Mouse (Mus musculus) small intestine, adult 2 months (tissue): ENCODE measurements around the gene Magix. TPM values are rescaled to one million over a fixed set of nuclear protein-coding genes. Genes with fewer than 3 reads are reported as not detected.

Experiments
- H3K27ac ChIP-seq: fragments of 200-500 bp; 2 replicates; pipeline ENCODE4 v1.5.1; 2012; ENCODE audit warnings: low read depth, low read length, control low read depth, inconsistent platforms; ENCODE audit not compliant: insufficient read depth
- H3K27me3 ChIP-seq: fragments of 200-500 bp; 2 replicates; pipeline ENCODE4 v1.6.1; 2012; ENCODE audit warnings: mild to moderate bottlenecking, moderate library complexity, low read length, inconsistent platforms; ENCODE audit not compliant: control insufficient read depth, insufficient read depth
- H3K36me3 ChIP-seq: fragments of 200-500 bp; 2 replicates; pipeline ENCODE4 v1.6.1; 2012; ENCODE audit warnings: mild to moderate bottlenecking, low read length, control low read depth, inconsistent platforms; ENCODE audit not compliant: control insufficient read depth, insufficient read depth
- H3K4me1 ChIP-seq: fragments of 200-500 bp; 2 replicates; pipeline ENCODE4 v1.6.1; 2012; ENCODE audit warnings: low read length, inconsistent platforms, mixed read lengths; ENCODE audit not compliant: control insufficient read depth, insufficient read depth, insufficient read length
- H3K4me3 ChIP-seq: fragments of 200-500 bp; 2 replicates; pipeline ENCODE4 v1.5.1; 2012; ENCODE audit warnings: low read depth, mild to moderate bottlenecking, control low read depth, inconsistent platforms, low read length, moderate library complexity
- CTCF ChIP-seq: fragments of 200-500 bp; IDR thresholded peaks from 2 replicates; pipeline ENCODE4 v1.5.1; 2012; ENCODE audit warnings: low read depth, mild to moderate bottlenecking, control low read depth, inconsistent platforms, low read length, moderate library complexity, mixed read lengths; ENCODE audit not compliant: insufficient replicate concordance, insufficient read length; ENCODE audit errors: extremely low read depth
- POLR2A ChIP-seq: fragments of 200-500 bp; IDR thresholded peaks from 2 replicates; pipeline ENCODE4 v1.6.1; 2012; ENCODE audit warnings: low read depth, mild to moderate bottlenecking, control low read depth, inconsistent platforms, low read length, moderate library complexity
- WGBS: fragments of 180-500 bp; shearing (Covaris S2); methylation state at CpG from one replicate; pipeline ENCODE4 v1.1.7; 2018; 5-methylcytosine and 5-hydroxymethylcytosine counted together
- polyA plus RNA-seq: library from polyadenylated mRNA; depleted of rRNA; stranded (reverse); fragments of >200 nt; gene quantifications from 2 replicates; pipeline ENCODE4 v1.2.3, GENCODE M21; 2012

Gene Magix
- polyA plus RNA-seq, 1 experiment = 1.5 TPM

DNA sequence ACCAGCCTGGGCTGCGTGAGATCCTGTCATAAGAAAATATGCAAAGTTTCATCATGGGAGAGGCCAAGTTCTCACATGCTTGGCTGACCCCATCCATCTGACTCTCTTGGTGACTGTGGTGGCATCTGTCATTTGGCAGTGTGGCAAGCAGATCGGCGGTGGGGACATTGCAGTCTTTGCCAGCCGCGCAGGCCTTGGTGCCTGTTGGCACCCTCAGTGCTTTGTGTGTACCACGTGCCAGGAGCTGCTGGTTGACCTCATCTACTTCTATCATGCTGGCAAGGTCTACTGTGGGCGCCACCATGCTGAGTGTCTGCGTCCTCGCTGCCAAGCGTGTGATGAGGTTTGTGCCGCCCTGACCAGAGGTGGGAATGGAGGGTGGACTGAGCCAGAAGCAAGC lies 16.3 kb downstream of the Magix start:
- TF ChIP-seq CTCF (no peak), POLR2A (no peak)

DNA sequence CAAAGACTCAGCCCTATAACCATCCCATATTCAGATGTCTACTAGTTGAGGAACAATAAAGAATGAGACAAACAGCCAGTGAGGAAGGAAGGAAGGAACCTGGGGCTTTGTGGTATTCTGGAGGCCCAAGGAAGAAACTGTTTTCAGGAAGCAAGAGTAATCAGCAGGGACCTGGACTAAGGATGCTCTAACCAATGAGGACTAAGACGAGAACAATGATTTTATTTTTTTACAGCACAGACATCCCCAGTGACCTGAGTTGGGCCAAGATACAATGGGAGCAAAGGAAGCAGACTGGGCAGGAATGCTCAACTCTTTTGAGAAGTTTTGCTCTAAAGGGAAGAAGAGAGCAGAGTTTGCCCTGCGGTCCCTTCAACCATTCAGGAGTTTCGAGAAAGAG lies 18.1 kb downstream of the Magix start:
- Histone ChIP-seq H3K4me1 (peaks cover 6% of the 10 kb centered on the region; the same call in 1 of the 2 replicates), H3K4me3 (no peak overlapping the region), H3K36me3 (peaks cover 18% of the 10 kb centered on the region), H3K27ac (no peak overlapping the region), H3K27me3 (no peaks in the 10 kb centered on the region)
- whole genome bisulfite sequencing = 92% methylated on average over 3 of the region's 3 CpGs
- no peak for TF ChIP-seq CTCF
- TF ChIP-seq POLR2A = no peak

More for the DNA sequence above, 16.3 kb downstream of the Magix start:
- Histone ChIP-seq H3K36me3 (peaks cover 16% of the 10 kb centered on the region), H3K27ac (no peak overlapping the region), H3K4me1 (peaks cover 3% of the 10 kb centered on the region; the same call in 1 of the 2 replicates), H3K4me3 (no peak overlapping the region), H3K27me3 (no peaks in the 10 kb centered on the region)
- WGBS = 89% methylated on average over 11 of the region's 11 CpGs

DNA sequence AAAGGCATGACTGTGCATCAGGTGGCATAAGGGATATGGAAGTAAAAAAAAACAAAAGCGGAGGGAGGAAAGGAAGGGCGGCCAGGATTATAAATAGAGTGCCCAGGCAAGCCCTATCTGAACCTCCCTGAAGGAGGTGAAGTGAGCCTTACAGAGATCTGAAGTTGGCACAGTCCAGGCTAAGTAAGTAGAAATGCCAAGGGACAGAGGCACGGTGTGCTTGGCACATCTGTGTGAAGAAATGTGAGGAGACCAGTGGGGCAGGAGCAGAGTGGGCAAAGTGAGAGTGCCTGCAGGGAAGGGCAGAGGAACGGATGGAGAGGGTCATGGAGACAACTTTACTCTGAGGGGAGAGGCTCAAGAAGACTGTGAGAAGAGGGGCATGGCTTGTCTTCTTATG lies 20.0 kb downstream of the Magix start:
- peaks cover 4% of the 10 kb centered on the region; the same call in 1 of the 2 replicates for H3K4me1 ChIP-seq
- WGBS = 85% methylated on average over 4 of the region's 4 CpGs
- H3K27me3 ChIP-seq = no peaks in the 10 kb centered on the region
- H3K4me3 ChIP-seq = no peak overlapping the region
- TF ChIP-seq POLR2A (no peak), CTCF (no peak)
- no peak overlapping the region for H3K27ac ChIP-seq
- H3K36me3 ChIP-seq = peaks cover 9% of the 10 kb centered on the region

DNA sequence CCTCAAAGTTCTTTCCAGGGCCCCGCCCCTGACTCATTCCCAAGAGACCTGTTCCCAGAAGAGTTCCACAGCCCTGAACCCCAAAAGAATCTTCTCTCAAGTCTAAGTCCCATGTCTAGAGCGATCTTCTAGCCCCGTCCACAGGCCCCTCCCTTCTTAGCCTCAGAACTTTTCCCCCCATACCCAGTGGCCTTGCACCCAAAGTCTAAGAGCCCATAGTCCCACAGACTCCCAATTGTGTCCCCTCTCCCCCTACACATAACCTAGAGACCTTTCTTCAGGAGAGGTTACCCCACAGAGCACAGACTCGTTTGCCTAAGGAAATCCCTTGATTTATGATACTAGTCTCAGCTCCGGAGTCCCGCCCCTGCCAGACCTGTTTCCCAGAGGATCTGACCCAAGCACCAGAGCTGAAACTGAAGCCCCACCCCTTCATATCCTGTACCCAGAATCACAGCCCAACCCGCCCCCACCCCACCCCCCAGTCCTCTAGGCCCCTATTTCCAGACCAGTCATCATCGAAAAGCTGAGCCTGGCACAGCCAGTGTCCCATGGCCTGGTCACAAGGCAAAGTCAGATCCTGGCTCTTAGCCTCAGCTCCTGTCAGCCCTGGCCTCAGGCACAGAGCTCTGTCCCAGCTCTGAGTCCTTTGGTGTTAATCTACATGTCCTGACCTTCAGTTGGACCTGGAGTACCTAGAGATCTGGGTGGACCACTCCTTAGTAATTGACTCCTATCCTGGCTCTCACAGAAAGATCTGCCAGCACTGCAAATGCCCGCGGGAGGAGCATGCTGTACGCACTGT lies 22.1 kb downstream of the Magix start:
- H3K4me1 ChIP-seq = peaks cover 3% of the 10 kb centered on the region; the same call in 1 of the 2 replicates
- no peaks in the 10 kb centered on the region for H3K27me3 ChIP-seq
- TF ChIP-seq CTCF (no peak), POLR2A (no peak)
- H3K36me3 ChIP-seq = peaks cover 4% of the 10 kb centered on the region; the same call in 1 of the 2 replicates
- H3K27ac ChIP-seq = peak overlapping the region; percentile 71
- whole genome bisulfite sequencing = 42% methylated on average over 11 of the region's 11 CpGs
- H3K4me3 ChIP-seq = peak overlapping the region; percentile 65

DNA sequence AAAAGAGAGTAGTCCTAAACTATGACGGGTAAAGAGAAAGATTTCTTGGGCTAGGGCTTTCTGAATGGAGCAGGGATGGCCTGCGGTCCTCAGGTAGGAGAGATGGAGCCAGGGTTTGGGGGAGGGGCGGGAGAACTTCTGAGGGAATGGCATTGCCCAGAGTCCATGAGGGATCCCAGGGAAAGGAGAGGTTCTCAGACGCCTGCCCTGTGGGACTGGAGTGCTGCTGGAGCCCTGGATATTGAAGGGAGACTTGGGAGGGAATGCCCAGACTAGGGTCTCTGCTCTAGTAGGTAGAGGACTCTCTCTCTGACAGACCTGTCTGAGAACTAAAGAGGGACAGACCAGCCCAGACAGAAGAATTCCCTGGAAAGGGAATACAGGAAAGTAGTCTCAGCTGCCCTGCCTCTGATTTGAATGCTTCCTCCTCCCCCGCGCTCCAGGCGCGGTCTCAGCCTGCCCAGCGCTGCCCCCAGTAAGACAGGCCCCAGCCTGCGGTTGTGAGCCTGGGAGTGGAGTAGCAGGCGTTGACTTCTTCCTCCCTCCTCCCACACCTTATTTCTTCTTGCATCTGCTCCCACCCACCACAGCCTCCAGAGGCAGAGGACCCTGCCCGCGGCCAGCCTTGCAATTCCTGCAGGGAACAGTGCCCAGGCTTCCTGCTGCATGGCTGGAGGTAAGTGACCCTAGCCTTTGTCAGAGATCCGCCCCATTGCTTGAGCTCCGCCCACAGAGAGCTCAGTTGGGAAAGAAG lies 22.8 kb downstream of the Magix start:
- 21% methylated on average over 15 of the region's 15 CpGs for WGBS
- Histone ChIP-seq H3K36me3 (peaks cover 4% of the 10 kb centered on the region; the same call in 1 of the 2 replicates), H3K27me3 (no peaks in the 10 kb centered on the region), H3K27ac (peak overlapping the region; percentile 25; the same call in 1 of the 2 replicates), H3K4me1 (peaks cover 3% of the 10 kb centered on the region; the same call in 1 of the 2 replicates), H3K4me3 (peak overlapping the region; percentile 65)
- TF ChIP-seq POLR2A (peak; percentile 13; the same call in 1 of the 2 replicates), CTCF (no peak)

DNA sequence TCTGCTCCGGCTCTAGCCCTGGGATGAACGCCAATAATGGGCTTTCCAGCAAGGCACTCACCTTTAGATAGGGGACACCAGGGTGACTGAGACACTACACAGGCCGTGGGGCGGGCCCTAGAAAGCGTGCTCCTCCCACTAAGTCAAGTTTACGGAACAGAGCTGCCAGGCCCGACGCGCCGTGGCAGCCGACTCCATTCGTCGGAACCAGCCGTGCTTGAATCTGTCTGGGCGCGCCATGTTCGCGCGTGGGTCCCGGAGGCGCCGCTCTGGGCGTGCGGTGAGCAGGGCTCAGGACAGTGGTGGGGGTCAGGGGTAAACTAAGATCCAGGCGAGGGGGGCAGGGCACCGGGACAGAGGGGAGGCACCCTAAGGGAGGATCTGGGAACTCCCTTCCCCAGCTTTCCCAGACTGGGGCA lies 23.8 kb downstream of the Magix start, which contains the start of gene Prickle3:
Prickle3 (plus strand) TSS at position 40 of the 419 bp plus-strand sequence.
- Histone ChIP-seq H3K4me1 (peaks cover 3% of the 10 kb centered on the region; the same call in 1 of the 2 replicates), H3K36me3 (peaks cover 4% of the 10 kb centered on the region; the same call in 1 of the 2 replicates), H3K4me3 (peak within 1 kb of the TSS; percentile 79), H3K27me3 (no peaks in the 10 kb centered on the region), H3K27ac (peak within 1 kb of the TSS; percentile 28; the same call in 1 of the 2 replicates)
- 13% methylated on average over 26 of the region's 26 CpGs for WGBS
- TF ChIP-seq POLR2A (0 out of 2 replicates have a peak, but pooled peaks have one; percentile 19), CTCF (no peak)
